Mouse (Mus musculus) midbrain, embryonic 10.5 days (tissue): ENCODE data around the gene Gm21083. TPM values are rescaled to one million over a fixed set of nuclear protein-coding genes. Genes with fewer than 3 reads are reported as not detected.
"Not testable (repeated sequence)": the region's sequence is repeated elsewhere in the genome, so short reads cannot be mapped to it uniquely, and the experiment has no call there.

Experiments used
- DNase-seq: peaks from one replicate; pipeline ENCODE4 v3.0.0-alpha.2; 2017; ENCODE audit warnings: low spot score
- H3K27ac ChIP-seq: fragments of 300-500 bp; sonication (generic); replicated peaks from 2 replicates; pipeline ENCODE4 v1.5.1; 2016; ENCODE audit warnings: mild to moderate bottlenecking
- H3K27me3 ChIP-seq: fragments of 300-500 bp; sonication (generic); 2 replicates; pipeline ENCODE4 v1.6.1; 2016; ENCODE audit warnings: low read depth, mild to moderate bottlenecking; ENCODE audit not compliant: poor library complexity, severe bottlenecking
- H3K36me3 ChIP-seq: fragments of 300-500 bp; sonication (generic); 2 replicates; pipeline ENCODE4 v1.6.1; 2016; ENCODE audit warnings: mild to moderate bottlenecking, moderate library complexity
- H3K4me1 ChIP-seq: fragments of 300-500 bp; sonication (generic); 2 replicates; pipeline ENCODE4 v1.6.1; 2016
- H3K4me3 ChIP-seq: fragments of 300-500 bp; sonication (generic); 2 replicates; pipeline ENCODE4 v1.5.1; 2016; ENCODE audit warnings: mild to moderate bottlenecking, moderate library complexity
- H3K9me3 ChIP-seq: fragments of 300-500 bp; sonication (generic); replicated peaks from 2 replicates; pipeline ENCODE4 v1.6.1; 2016; ENCODE audit warnings: mild to moderate bottlenecking
- WGBS: fragments of 180-500 bp; shearing (Covaris S2); methylation state at CpG from one replicate; pipeline ENCODE4 v1.1.7; 2016; 5-methylcytosine and 5-hydroxymethylcytosine counted together
- polyA plus RNA-seq: library from polyadenylated mRNA; unstranded; fragments of >200 nt; fragmentation: Nextera tagmentation; extraction: Ambion mirVana; gene quantifications from 2 replicates; pipeline ENCODE4 v1.2.1, GENCODE M21; 2016

Gene Gm21083
- polyA plus RNA-seq = not detected in 2 replicates

- DNase-seq, H3K27ac ChIP-seq, H3K27me3 ChIP-seq, H3K36me3 ChIP-seq, H3K4me3 ChIP-seq, H3K4me1 ChIP-seq: not testable (repeated sequence)
- H3K9me3 ChIP-seq = peaks cover 29% of the 10 kb centered on the region; the same call in 1 of the 2 replicates
- no CpG with 5 or more reads among the region's 1 CpGs for WGBS
Observed at GRCm38 (mm10) chr5:15577033-15577432, at the start of gene Gm21083. Gene Gm21083 (plus strand): TSS chr5:15577333.

- peaks cover 53% of the 10 kb centered on the region for H3K9me3 ChIP-seq
- H3K36me3 ChIP-seq, DNase-seq, H3K27me3 ChIP-seq, H3K27ac ChIP-seq, H3K4me1 ChIP-seq, H3K4me3 ChIP-seq: not testable (repeated sequence)
- 22% methylated on average over 1 of the region's 1 CpGs for WGBS
Observed at GRCm38 (mm10) chr5:15529122-15529521, 48.0 kb upstream of the Gm21083 start, which contains the start of gene Gm21190. Gene Gm21190 (minus strand): TSS chr5:15529222.

- not testable (repeated sequence) for H3K27ac ChIP-seq, H3K4me1 ChIP-seq, H3K27me3 ChIP-seq, H3K4me3 ChIP-seq, H3K36me3 ChIP-seq, DNase-seq
- H3K9me3 ChIP-seq = peaks cover 40% of the 10 kb centered on the region
- 86% methylated on average over 6 of the region's 6 CpGs for WGBS
Observed at GRCm38 (mm10) chr5:15548642-15549041, 28.5 kb upstream of the Gm21083 start.

GRCm38 (mm10) chr5:15549134-15549533 is 28.0 kb upstream of the Gm21083 start:
- DNase-seq, H3K36me3 ChIP-seq, H3K4me1 ChIP-seq, H3K27me3 ChIP-seq, H3K4me3 ChIP-seq, H3K27ac ChIP-seq: not testable (repeated sequence)
- H3K9me3 ChIP-seq = peaks cover 43% of the 10 kb centered on the region
- 41% methylated on average over 1 of the region's 1 CpGs for WGBS

- not testable (repeated sequence) for H3K4me1 ChIP-seq, DNase-seq, H3K27me3 ChIP-seq, H3K4me3 ChIP-seq, H3K27ac ChIP-seq, H3K36me3 ChIP-seq
- H3K9me3 ChIP-seq = peaks cover 45% of the 10 kb centered on the region
- WGBS = 18% methylated on average over 3 of the region's 3 CpGs
Observed at GRCm38 (mm10) chr5:15549606-15550005, 27.5 kb upstream of the Gm21083 start.

GRCm38 (mm10) chr5:15558654-15559053 is 18.5 kb upstream of the Gm21083 start:
- peaks cover 50% of the 10 kb centered on the region for H3K9me3 ChIP-seq
- H3K27me3 ChIP-seq, H3K27ac ChIP-seq, DNase-seq, H3K4me3 ChIP-seq, H3K36me3 ChIP-seq, H3K4me1 ChIP-seq: not testable (repeated sequence)
- WGBS = 87% methylated on average over 1 of the region's 1 CpGs

- not testable (repeated sequence) for H3K4me3 ChIP-seq, H3K36me3 ChIP-seq, H3K4me1 ChIP-seq, H3K27ac ChIP-seq, H3K27me3 ChIP-seq, DNase-seq
- H3K9me3 ChIP-seq = peaks cover 35% of the 10 kb centered on the region
- 88% methylated on average over 3 of the region's 3 CpGs for WGBS
Observed at GRCm38 (mm10) chr5:15561425-15562264, 15.5 kb upstream of the Gm21083 start.

- not testable (repeated sequence) for H3K27ac ChIP-seq
Observed at GRCm38 (mm10) chr5:15573735-15574134, 3.4 kb upstream of the Gm21083 start.

GRCm38 (mm10) chr5:15586351-15586750 is 9.2 kb downstream of the Gm21083 start:
- H3K36me3 ChIP-seq, H3K27ac ChIP-seq, H3K27me3 ChIP-seq, H3K4me1 ChIP-seq, DNase-seq, H3K4me3 ChIP-seq: not testable (repeated sequence)
- peaks cover 24% of the 10 kb centered on the region for H3K9me3 ChIP-seq

More at GRCm38 (mm10) chr5:15573735-15574134, 3.4 kb upstream of the Gm21083 start:
- DNase-seq, H3K36me3 ChIP-seq, H3K4me3 ChIP-seq, H3K27me3 ChIP-seq, H3K4me1 ChIP-seq: not testable (repeated sequence)
- H3K9me3 ChIP-seq = peaks cover 37% of the 10 kb centered on the region; the same call in 1 of the 2 replicates

GRCm38 (mm10) chr5:15588291-15588690 is 11.2 kb downstream of the Gm21083 start:
- DNase-seq, H3K4me1 ChIP-seq, H3K36me3 ChIP-seq, H3K27ac ChIP-seq, H3K4me3 ChIP-seq, H3K27me3 ChIP-seq: not testable (repeated sequence)
- 35% methylated on average over 6 of the region's 6 CpGs for WGBS
- H3K9me3 ChIP-seq = peaks cover 24% of the 10 kb centered on the region

GRCm38 (mm10) chr5:15590635-15591034 is 13.5 kb downstream of the Gm21083 start:
- H3K27me3 ChIP-seq, H3K36me3 ChIP-seq, DNase-seq, H3K4me1 ChIP-seq, H3K27ac ChIP-seq, H3K4me3 ChIP-seq: not testable (repeated sequence)
- 67% methylated on average over 5 of the region's 5 CpGs for WGBS
- peaks cover 28% of the 10 kb centered on the region for H3K9me3 ChIP-seq

GRCm38 (mm10) chr5:15591577-15591976 is 14.4 kb downstream of the Gm21083 start:
- WGBS = 77% methylated on average over 2 of the region's 2 CpGs
- not testable (repeated sequence) for H3K27me3 ChIP-seq, H3K4me1 ChIP-seq, H3K27ac ChIP-seq, H3K4me3 ChIP-seq, H3K36me3 ChIP-seq, DNase-seq
- H3K9me3 ChIP-seq = peaks cover 31% of the 10 kb centered on the region

- peaks cover 51% of the 10 kb centered on the region for H3K9me3 ChIP-seq
- not testable (repeated sequence) for H3K27me3 ChIP-seq, H3K4me3 ChIP-seq, H3K27ac ChIP-seq, H3K36me3 ChIP-seq, H3K4me1 ChIP-seq, DNase-seq
Observed at GRCm38 (mm10) chr5:15598831-15599230, 21.7 kb downstream of the Gm21083 start.
